Mouse (Mus musculus) CD4-positive helper T cell, adult 2 months (primary cell): ENCODE measurements around the gene Eed.

Experiments used
- DNase-seq: peaks from one replicate; pipeline ENCODE4 v3.0.0-alpha.2; 2012; ENCODE audit warnings: low read depth, missing footprints, low spot score

Eed gene

GRCm38 (mm10) chr7:89908899-89909621 is 71.7 kb downstream of the Eed start:
- no peak for DNase-seq

- no peak for DNase-seq
These were observed 72.4 kb downstream of the Eed start for GRCm38 (mm10) chr7:89908421-89908820.

DNA sequence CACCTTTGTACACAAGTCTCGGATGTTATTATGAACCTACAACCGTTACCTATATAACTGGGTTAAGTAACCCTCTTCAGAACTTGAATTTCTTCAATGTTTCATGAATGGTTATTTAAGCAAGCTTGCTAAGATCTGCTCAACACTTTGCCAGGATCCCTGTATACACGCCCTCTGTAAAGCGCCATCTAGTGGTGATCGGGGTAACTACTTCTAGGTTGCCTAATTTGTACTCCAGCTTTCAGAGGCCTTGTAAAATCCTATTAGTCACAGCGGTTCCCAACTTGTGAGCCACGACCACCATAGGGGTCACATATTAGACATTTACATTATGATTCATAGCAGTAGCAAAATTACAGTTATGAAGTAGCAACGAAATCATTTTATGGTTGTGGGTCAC is 72.8 kb downstream of the Eed start:
- peak; percentile 61 for DNase-seq
